Mouse (Mus musculus) adrenal gland, postnatal 4 days (tissue): ENCODE measurements around the gene Hey2. TPM values are rescaled to one million over a fixed set of nuclear protein-coding genes. Genes with fewer than 3 reads are reported as not detected.

Experiments
- DNase-seq, 2 experiments: peaks; one replicate each; pipeline ENCODE4 v3.0.0; 2021 to 2022; ENCODE audit warnings: low spot score in 2 of 2, mixed read lengths in 2 of 2
- total RNA-seq, 2 experiments: library from RNA; stranded (reverse); gene quantifications; 2 replicates each; pipeline ENCODE4 v1.2.3; 2021

The Hey2 gene
- total RNA-seq, 2 experiments from 2014 or later: 3.8 to 5.3 TPM

- DNase-seq: no peak
Measured at GRCm38 (mm10) chr10:30796469-30797261, 45.9 kb downstream of the Hey2 start.

- no peak for DNase-seq
Measured at GRCm38 (mm10) chr10:30791016-30791415, 51.6 kb downstream of the Hey2 start.

GRCm38 (mm10) chr10:30789521-30789920 is 53.1 kb downstream of the Hey2 start:
- no peak for DNase-seq

GRCm38 (mm10) chr10:30788340-30788721 is 54.3 kb downstream of the Hey2 start:
- no peak for DNase-seq

GRCm38 (mm10) chr10:30787684-30788339 is 54.8 kb downstream of the Hey2 start:
- DNase-seq: no peak

GRCm38 (mm10) chr10:30786103-30786754 is 56.4 kb downstream of the Hey2 start:
- DNase-seq: no peak

Other genes starting within 250 kb of the Hey2 start
- gene Trmt11, start 242.1 kb downstream of the Hey2 start, total RNA-seq: 10 to 100 TPM; 10.8 to 13.1 TPM
- gene Hint3, start 213.2 kb downstream of the Hey2 start, total RNA-seq: 10 to 100 TPM; 28.5 to 30.9 TPM
- 10 to 100 TPM; 47.9 to 49.3 TPM for gene Ncoa7, start 39.5 kb downstream of the Hey2 start, total RNA-seq